Mouse (Mus musculus): ENCODE results near the gene Bfar. TPM values are rescaled to one million over a fixed set of nuclear protein-coding genes. Genes with fewer than 3 reads are reported as not detected.
"Not testable (repeated sequence)": the region's sequence is repeated elsewhere in the genome, so short reads cannot be mapped to it uniquely, and the experiment has no call there.

Bfar gene
- total and polyA plus RNA-seq, 3 experiments = 24.3 to 47.5 (median 47.3) TPM

GRCm38 (mm10) chr16:13722937-13723336 is 51.3 kb downstream of the Bfar start:
- no peak for DNase-seq

- DNase-seq = peak; percentile 68
Observed at GRCm38 (mm10) chr16:13727811-13728335, 56.2 kb downstream of the Bfar start.

- no peak for DNase-seq
Observed at GRCm38 (mm10) chr16:13729428-13729827, 57.8 kb downstream of the Bfar start.

- no peak for DNase-seq
Observed at GRCm38 (mm10) chr16:13730285-13731255, 58.9 kb downstream of the Bfar start, which contains the start of gene Pla2g10. TSS of gene Pla2g10 (minus strand) at chr16:13730983.

DNA sequence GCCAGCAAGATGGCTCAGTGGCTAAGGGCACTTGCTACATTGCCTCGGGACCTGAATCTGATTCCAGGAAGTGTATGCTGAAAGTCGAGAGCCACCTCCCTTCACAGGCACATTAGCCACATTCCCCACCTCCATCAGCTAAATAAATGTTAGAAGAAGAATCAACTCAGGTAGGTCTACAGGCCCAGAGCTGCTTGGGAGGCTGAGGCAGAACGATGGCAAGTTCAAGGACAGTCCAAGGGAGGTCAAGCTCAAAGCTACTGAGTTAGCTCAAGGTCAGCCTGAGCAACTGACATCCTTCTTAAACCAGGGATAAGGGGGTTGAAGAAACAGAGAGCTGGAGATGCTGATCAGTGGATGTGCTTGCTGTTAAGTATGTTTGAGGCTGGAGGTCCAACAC is 61.1 kb downstream of the Bfar start:
- no peak for DNase-seq

- DNase-seq = peak; percentile 83
Observed at GRCm38 (mm10) chr16:13733518-13734137, 62.0 kb downstream of the Bfar start.

GRCm38 (mm10) chr16:13735977-13736376 is 64.3 kb downstream of the Bfar start:
- DNase-seq = no peak

GRCm38 (mm10) chr16:13739044-13739443 is 67.4 kb downstream of the Bfar start:
- DNase-seq = not testable (repeated sequence)

DNA sequence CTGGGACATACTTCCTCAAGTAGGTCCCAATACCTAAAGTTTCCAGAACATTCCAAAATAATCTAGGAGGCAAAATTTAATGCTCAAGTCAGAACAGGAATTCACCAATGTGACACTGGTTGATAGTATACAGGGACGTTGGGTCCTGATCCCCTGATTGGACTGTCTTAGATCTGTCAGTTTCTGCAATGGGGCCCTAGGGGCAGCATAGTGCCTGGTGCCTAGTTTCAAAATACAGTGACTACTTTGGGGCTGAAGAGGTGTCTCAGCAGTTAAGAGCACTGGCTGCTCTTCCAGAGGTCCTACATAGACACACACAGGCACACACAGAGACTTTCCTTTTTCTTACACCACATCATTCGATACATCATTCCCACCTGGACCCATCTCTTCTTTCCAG is 69.2 kb downstream of the Bfar start:
- DNase-seq = no peak

DNA sequence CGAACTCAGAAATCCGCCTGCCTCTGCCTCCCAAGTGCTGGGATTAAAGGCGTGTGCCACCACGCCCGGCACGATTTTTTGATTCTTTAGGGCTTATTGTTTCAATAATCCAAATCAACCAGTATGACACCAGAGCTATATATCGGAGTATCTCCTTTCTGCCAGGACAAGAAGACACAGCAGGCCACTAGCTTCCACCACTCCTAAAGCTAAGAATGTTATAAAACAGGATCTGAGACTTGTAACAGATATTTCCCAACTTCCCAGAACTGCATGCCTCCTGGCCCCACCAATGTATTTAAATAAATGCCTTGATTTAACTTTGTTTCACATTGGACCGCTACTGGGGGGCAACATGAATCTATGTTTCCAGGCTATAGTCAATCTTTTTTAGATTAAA is 76.0 kb downstream of the Bfar start:
- DNase-seq = no peak

- DNase-seq = no peak
Observed at GRCm38 (mm10) chr16:13748124-13748523, 76.5 kb downstream of the Bfar start.

- DNase-seq = not testable (repeated sequence)
Observed at GRCm38 (mm10) chr16:13748813-13749212, 77.2 kb downstream of the Bfar start.

GRCm38 (mm10) chr16:13749306-13749705 is 77.6 kb downstream of the Bfar start:
- no peak for DNase-seq

GRCm38 (mm10) chr16:13749981-13750380 is 78.3 kb downstream of the Bfar start:
- no peak for DNase-seq

DNA sequence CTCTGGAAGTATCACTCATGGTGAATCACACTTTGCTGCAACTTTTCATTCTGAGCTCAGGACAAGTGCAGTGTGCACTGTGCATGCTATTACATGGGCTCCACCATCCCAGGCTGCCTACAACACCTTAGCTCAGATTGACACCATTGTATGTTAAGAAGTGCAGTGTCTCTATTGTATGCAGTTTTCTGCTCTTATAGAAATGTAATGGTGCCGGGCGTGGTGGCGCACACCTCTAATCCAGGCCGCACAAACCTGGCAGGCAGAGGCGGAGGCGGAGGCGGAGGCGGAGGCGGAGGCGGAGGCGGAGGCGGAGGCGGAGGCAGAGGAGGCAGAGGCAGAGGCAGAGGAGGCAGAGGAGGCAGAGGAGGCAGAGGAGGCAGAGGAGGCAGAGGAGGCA is 79.0 kb downstream of the Bfar start:
- DNase-seq = no peak

Other genes with a start within 250 kb of the Bfar start
- 10 to 100 TPM; 32.8 to 36.6 TPM for gene Parn, start 3.7 kb upstream of the Bfar start, total RNA-seq (2021)
- 9.2 and 12.1 TPM in 2 replicates for gene Parn, start 3.7 kb upstream of the Bfar start, polyA plus RNA-seq (2012; rRNA removed)
- gene 3110001I22Rik, start 71 bp downstream of the Bfar start, total RNA-seq (2021) = 1 to 10 TPM; 5.7 to 7.6 TPM
- 0.32 and 0.59 TPM in 2 replicates for gene 3110001I22Rik, start 71 bp downstream of the Bfar start, polyA plus RNA-seq (2012; rRNA removed)
- gene Pla2g10, start 59.1 kb downstream of the Bfar start, total RNA-seq (2021) = not detected
- gene Pla2g10, start 59.1 kb downstream of the Bfar start, polyA plus RNA-seq (2012; rRNA removed) = 0.11 TPM in 1 of 2 replicates, not detected in the other
- 10 to 100 TPM; 43.9 to 48.0 TPM for gene Rrn3, start 108.8 kb downstream of the Bfar start, total RNA-seq (2021)
- 9.4 and 17.2 TPM in 2 replicates for gene Rrn3, start 108.8 kb downstream of the Bfar start, polyA plus RNA-seq (2012; rRNA removed)
- 10 to 100 TPM; 54.7 to 61.5 TPM for gene Ntan1, start 147.0 kb downstream of the Bfar start, total RNA-seq (2021)
- gene Ntan1, start 147.0 kb downstream of the Bfar start, polyA plus RNA-seq (2012; rRNA removed) = 37.4 and 38.2 TPM in 2 replicates
- gene Pdxdc1, start 231.3 kb downstream of the Bfar start, total RNA-seq (2021) = 100 to 1,000 TPM in 1 of 2 experiments, 10 to 100 TPM in 1; 81.1 to 107 TPM
- gene Pdxdc1, start 231.3 kb downstream of the Bfar start, polyA plus RNA-seq (2012; rRNA removed) = 31.1 and 36.8 TPM in 2 replicates
- 10 to 100 TPM; 10.5 to 12.3 TPM for gene Mpv17l, start 231.3 kb downstream of the Bfar start, total RNA-seq (2021)
- gene Mpv17l, start 231.3 kb downstream of the Bfar start, polyA plus RNA-seq (2012; rRNA removed) = 7.2 and 7.5 TPM in 2 replicates